Mouse (Mus musculus): Measurements from ENCODE around the gene Wdfy4. TPM values are rescaled to one million over a fixed set of nuclear protein-coding genes. Genes with fewer than 3 reads are reported as not detected.

Wdfy4 gene
- polyA plus RNA-seq, 1 experiment from 2014 or later = 2.6 TPM

DNA sequence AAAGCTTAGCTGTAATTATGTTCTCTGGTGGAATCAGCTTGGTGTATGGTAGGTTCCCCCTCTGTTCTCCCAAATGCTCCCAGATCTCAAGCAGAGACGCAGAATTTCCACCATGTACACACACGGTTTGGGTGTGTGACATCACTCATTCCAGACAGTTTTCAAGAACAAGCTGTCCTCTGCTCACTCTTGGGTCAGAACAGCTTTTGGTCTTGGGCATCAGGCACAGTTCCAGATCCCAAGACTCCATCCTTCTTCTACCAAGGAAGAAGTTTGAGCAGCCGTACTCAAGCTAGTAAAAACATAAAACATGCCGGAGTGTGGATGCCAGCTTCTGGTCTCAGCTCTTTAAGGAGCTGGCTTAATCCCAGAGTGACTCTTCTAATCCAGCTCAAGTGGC is 274.1 kb downstream of the Wdfy4 start:
- H3K27me3 ChIP-seq (ENCODE audit: insufficient read depth, low read length) = no peaks in the 10 kb centered on the region
- DNase-seq = no peak
- no peaks in the 10 kb centered on the region for H3K9me3 ChIP-seq (ENCODE audit: low read length)

More for the DNA sequence above, 274.1 kb downstream of the Wdfy4 start:
- H3K36me3 ChIP-seq (replicated peaks; ENCODE audit: insufficient read depth, low read length) = no peaks in the 10 kb centered on the region
- WGBS (ENCODE audit: insufficient replicate concordance) = 82% methylated on average over 4 of the region's 4 CpGs
- H3K4me1 ChIP-seq (ENCODE audit: insufficient read depth) = no peaks in the 10 kb centered on the region; the same call in 1 of the 2 replicates
- TF ChIP-seq CTCF (IDR thresholded peaks at IDR 0.05; ENCODE audit: low read depth) (no peak), EP300 (IDR thresholded peaks at IDR 0.05; ENCODE audit: low read depth) (no peak)
- no peak overlapping the region for H3K4me2 ChIP-seq (ENCODE audit: low read depth, low read length)
- ATAC-seq = no peak
- no peak overlapping the region for H3K27ac ChIP-seq (ENCODE audit: low read depth)
- H3K4me3 ChIP-seq (ENCODE audit: low read depth, low read length) = no peak overlapping the region
- no peak overlapping the region for H3K9ac ChIP-seq (replicated peaks)

Other genes starting within 250 kb of the Wdfy4 start
- 0.06 and 0.11 TPM in 2 replicates for gene Lrrc18, start 194.1 kb downstream of the Wdfy4 start, polyA plus RNA-seq (2015; fragmentation: Nextera tagmentation; extraction: Ambion mirVana)
- gene Arhgap22, start 28.5 kb upstream of the Wdfy4 start, polyA plus RNA-seq (2015; fragmentation: Nextera tagmentation; extraction: Ambion mirVana) = 0.73 and 1.0 TPM in 2 replicates